Comparison of ENCODE assay signal across 19 mouse cellular contexts in genomic region chr3:124908925-124909324, GRCm38 (mm10).
"Had no signal": no experiment of that assay in that cellular context is flagged by ENCODE, and none has a peak within 500 bp of the region (broad histone marks: within the 10 kb centered on the region; RNA-seq: fewer than 3 reads in every experiment).

No protein-coding gene starts in this region.

- H3K36me3 ChIP-seq: lung, embryonic 15.5 days; midbrain, embryonic 10.5 days; midbrain, embryonic 12.5 days; neural tube, embryonic 12.5 days; stomach, embryonic 15.5 days had no signal

- H3K4me3 ChIP-seq: lung, embryonic 15.5 days; megakaryocyte, embryonic 14.5 days; midbrain, embryonic 10.5 days; midbrain, embryonic 12.5 days; neural tube, embryonic 12.5 days; stomach, embryonic 15.5 days had no signal

- H3K27me3 ChIP-seq: lung, embryonic 15.5 days; megakaryocyte, embryonic 14.5 days; midbrain, embryonic 12.5 days; neural tube, embryonic 12.5 days; stomach, embryonic 15.5 days had no signal

- H3K9ac ChIP-seq: liver, postnatal 0 days; lung, embryonic 15.5 days; midbrain, embryonic 12.5 days; neural tube, embryonic 12.5 days; stomach, embryonic 15.5 days had no signal

- H3K4me2 ChIP-seq: lung, embryonic 15.5 days; midbrain, embryonic 12.5 days; neural tube, embryonic 12.5 days; stomach, embryonic 15.5 days had no signal

- H3K9me3 ChIP-seq: lung, embryonic 15.5 days; midbrain, embryonic 10.5 days; midbrain, embryonic 12.5 days; neural tube, embryonic 12.5 days; stomach, embryonic 15.5 days had no signal

- H3K27ac ChIP-seq: lung, embryonic 15.5 days; macrophage; midbrain, embryonic 10.5 days; midbrain, embryonic 12.5 days; neural tube, embryonic 12.5 days; stomach, embryonic 15.5 days; stomach, postnatal 0 days had no signal

- DNase-seq: liver, postnatal 0 days; lung, adult 2 months; lung, postnatal 14 days; lung, postnatal 36 days; midbrain, embryonic 14.5 days; right cerebral cortex, postnatal 14 days; thymus, adult 2 months; thymus, postnatal 25 days; thymus, postnatal 4 days had no signal

- H3K4me1 ChIP-seq: lung, embryonic 15.5 days; megakaryocyte, embryonic 14.5 days; midbrain, embryonic 10.5 days; midbrain, embryonic 12.5 days; neural tube, embryonic 12.5 days; stomach, embryonic 15.5 days had no signal

- ATAC-seq: liver, postnatal 0 days; lung, postnatal 0 days; midbrain, embryonic 16.5 days had no signal
